Mouse (Mus musculus) gastrocnemius, postnatal 10 days (tissue): ENCODE results near the gene Pex14. TPM values are rescaled to one million over a fixed set of nuclear protein-coding genes. Genes with fewer than 3 reads are reported as not detected.
A peak's percentile ranks its signal among the peaks of the same experiment; 100 is the strongest.

Experiments used
- DNase-seq: peaks from one replicate; pipeline ENCODE4 v3.0.0; 2021; ENCODE audit warnings: mixed read lengths
- total RNA-seq, 2 experiments: library from RNA; stranded (reverse); gene quantifications; 2 replicates each; pipeline ENCODE4 v1.2.3; 2021

The Pex14 gene
- total RNA-seq, 2 experiments from 2014 or later = 23.2 to 26.5 TPM

DNA sequence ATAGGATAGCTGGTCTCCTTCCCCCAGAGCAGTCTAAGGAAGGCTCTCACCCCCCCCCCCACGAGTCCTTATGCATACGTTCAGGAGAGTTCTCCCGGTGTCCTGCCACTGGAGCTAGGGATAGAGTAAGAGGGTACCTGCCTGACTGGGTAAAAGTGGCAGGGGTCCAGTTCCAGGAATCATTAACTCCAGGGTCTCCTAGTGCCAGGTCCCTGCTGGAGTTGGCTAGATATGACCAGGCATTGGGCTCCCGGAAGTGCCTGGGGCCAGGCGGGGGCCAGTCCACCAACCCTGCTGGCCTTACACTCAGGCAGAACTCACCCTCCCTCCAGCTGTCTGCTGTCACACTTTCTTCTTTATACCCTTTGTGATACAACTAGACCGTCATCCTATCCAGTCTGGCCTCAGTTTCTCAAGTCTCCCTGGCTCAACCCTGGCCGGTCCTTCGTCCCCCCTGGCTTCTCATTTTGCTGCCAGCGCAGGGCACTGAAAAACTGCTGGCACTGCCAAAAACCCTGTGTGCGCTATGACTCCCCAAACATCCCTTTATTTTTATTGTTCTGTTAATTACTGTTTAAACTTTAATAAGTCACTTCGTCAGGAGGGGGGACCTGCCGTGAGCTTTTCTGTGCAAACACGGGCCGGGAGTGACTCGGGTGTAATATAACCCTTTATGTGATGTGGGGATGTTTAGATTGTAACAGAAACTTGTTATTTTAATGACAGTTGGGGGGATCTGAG is 180.8 kb downstream of the Pex14 start:
- DNase-seq = no peak

DNA sequence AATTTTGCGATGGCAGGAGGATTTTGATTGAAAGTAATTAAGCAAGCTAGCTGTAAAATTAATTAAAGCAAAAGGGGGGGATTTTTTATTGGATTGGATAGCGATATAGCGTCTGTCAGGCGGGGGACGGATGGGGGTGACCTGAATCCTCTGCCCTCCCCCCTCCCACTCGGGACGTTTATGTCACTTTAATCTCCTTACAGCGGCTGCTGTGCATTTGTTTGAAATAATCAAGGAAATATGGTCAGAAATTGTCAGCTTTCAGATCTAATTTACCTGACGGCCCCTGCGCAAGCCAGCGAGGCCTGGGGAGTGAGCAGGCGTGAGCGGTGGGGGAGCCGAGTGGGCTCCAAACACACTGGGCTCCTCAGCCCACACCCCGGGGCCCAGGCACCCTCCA is 183.8 kb downstream of the Pex14 start:
- DNase-seq = no peak

DNA sequence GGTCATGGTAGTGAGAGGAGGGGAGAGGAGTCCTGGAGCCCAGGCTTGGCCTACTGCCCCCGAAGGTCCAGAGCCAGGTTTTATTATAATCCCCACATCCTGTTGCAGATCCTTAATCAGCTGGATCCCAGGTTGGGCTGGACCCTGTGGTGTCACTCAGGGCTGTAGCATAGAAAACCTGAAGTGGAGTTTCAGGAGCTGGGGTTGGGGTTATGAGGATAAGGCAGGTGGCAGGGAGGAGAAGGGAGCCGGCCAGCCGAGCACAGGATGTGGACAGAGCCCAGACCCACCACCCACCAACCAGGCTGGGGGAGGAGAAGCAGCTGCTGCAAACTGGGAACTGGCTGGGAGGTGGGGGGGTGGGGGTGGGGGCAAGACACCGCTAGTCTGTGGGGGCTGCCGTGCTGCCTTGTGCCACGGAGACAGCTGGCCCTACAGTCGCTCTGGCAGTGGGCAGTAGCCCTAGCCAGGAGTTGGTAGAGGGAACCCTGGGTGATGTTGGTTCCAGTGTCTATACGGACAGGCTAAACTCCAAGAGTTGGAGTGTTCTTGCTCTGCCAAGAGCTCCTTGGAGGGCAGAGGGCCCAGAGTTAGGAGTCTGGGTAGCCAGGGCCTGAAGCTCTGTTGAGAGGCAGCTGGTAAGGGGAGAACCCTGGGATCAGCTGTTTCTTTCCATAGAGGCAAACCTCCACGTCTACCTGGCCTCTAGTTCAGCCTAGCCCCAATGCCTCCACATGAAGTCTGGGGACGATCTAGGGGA is 184.6 kb downstream of the Pex14 start:
- DNase-seq = peak; percentile 67

DNA sequence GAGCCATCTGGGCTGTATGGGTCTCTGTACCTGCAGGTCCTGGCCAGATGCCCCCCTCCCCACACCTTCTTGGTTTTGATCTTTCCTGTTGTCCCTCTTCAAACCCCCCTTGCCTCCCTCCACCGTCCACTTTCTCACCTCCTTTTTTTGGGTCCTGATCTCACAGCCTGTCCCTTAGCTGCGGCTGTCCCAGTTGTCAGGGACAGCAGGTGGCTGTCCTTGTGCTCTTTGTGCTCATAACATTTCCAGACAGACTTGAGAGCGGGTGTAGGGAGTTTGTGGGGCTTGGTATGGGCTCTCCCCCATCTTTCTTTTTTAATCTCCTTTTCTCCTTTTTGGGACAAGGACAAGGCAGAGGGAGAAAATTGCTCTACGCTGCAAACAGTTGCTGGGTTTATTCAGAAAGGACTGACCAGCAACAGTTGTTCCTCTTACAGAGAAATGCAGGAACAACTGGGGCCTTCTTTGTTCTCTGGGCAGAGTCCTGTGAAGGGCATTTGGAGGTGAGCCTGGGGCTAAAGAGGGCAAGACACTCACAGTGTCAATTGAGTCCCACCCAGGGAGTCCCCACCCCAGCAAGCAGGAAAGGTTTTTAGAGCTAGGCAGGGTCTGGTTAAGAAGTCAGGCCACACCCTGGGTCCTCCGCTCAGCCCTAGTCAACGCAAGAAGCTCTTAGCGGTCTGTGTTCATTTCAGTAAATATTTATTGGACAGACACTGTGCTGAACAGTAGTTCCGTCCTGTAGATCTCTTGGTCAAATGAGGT is 186.7 kb downstream of the Pex14 start:
- DNase-seq = no peak

GRCm38 (mm10) chr4:148912134-148912533 is 187.5 kb downstream of the Pex14 start:
- no peak for DNase-seq

Other genes with a start within 250 kb of the Pex14 start
- gene Dffa, start 4.3 kb upstream of the Pex14 start, total RNA-seq = 10 to 100 TPM; 36.3 to 39.5 TPM
- gene Cort, start 26.9 kb upstream of the Pex14 start, total RNA-seq = under 1 TPM; 0.63 to 0.97 TPM
- 10 to 100 TPM in 1 of 2 experiments, 1 to 10 TPM in 1; 8.8 to 10.7 TPM for gene Cenps, start 37.8 kb upstream of the Pex14 start, total RNA-seq
- gene Pgd, start 66.9 kb upstream of the Pex14 start, total RNA-seq = 10 to 100 TPM; 27.1 to 31.3 TPM
- gene Kif1b, start 207.8 kb upstream of the Pex14 start, total RNA-seq = 100 to 1,000 TPM; 245 to 257 TPM